Mouse (Mus musculus): ENCODE data around the gene Mcts1. TPM values are rescaled to one million over a fixed set of nuclear protein-coding genes. Genes with fewer than 3 reads are reported as not detected.

The Mcts1 gene
- polyA plus RNA-seq, 1 experiment from 2014 or later: 97.2 TPM

- no peak for DNase-seq (ENCODE audit: low spot score)
- Histone ChIP-seq H3K4me3 (replicated peaks; ENCODE audit: low read depth, low read length) (no peak overlapping the region), H3K27me3 (ENCODE audit: insufficient read depth, low read length) (no peaks in the 10 kb centered on the region), H3K36me3 (ENCODE audit: insufficient read depth, low read length) (no peaks in the 10 kb centered on the region), H3K9me3 (replicated peaks; ENCODE audit: low read length) (no peaks in the 10 kb centered on the region), H3K9ac (ENCODE audit: low read depth, low read length) (no peak overlapping the region), H3K4me1 (replicated peaks; ENCODE audit: insufficient read depth, low read length) (no peaks in the 10 kb centered on the region), H3K4me2 (ENCODE audit: low read length) (no peak overlapping the region), H3K27ac (no peak overlapping the region)
- WGBS: 33% methylated on average over 5 of the region's 7 CpGs
- ATAC-seq (replicated peaks; ENCODE audit: low FRiP score, low read depth): no peak; the same call in 1 of the 2 replicates
- no peak for TF ChIP-seq CTCF (IDR thresholded peaks at IDR 0.05; ENCODE audit: low read depth)
These were observed 50.8 kb downstream of the Mcts1 start for GRCm38 (mm10) chrX:38651167-38651566.

GRCm38 (mm10) chrX:38653181-38653580, 52.8 kb downstream of the Mcts1 start:
- 56% methylated on average over 1 of the region's 1 CpGs for WGBS
- H3K9me3 ChIP-seq (replicated peaks; ENCODE audit: low read length): no peaks in the 10 kb centered on the region
- H3K27ac ChIP-seq: no peak overlapping the region
- no peaks in the 10 kb centered on the region for H3K27me3 ChIP-seq (ENCODE audit: insufficient read depth, low read length)
- H3K4me3 ChIP-seq (replicated peaks; ENCODE audit: low read depth, low read length): no peak overlapping the region
- no peak overlapping the region for H3K9ac ChIP-seq (ENCODE audit: low read depth, low read length)
- DNase-seq (ENCODE audit: low spot score): no peak
- no peak overlapping the region for H3K4me2 ChIP-seq (ENCODE audit: low read length)
- H3K36me3 ChIP-seq (ENCODE audit: insufficient read depth, low read length): no peaks in the 10 kb centered on the region
- TF ChIP-seq CTCF (IDR thresholded peaks at IDR 0.05; ENCODE audit: low read depth): peak; percentile 17; the same call in 1 of the 2 replicates
- H3K4me1 ChIP-seq (replicated peaks; ENCODE audit: insufficient read depth, low read length): no peaks in the 10 kb centered on the region
- no peak for ATAC-seq (replicated peaks; ENCODE audit: low FRiP score, low read depth)

- ATAC-seq (replicated peaks; ENCODE audit: low FRiP score, low read depth) (no peak), DNase-seq (ENCODE audit: low spot score) (no peak)
- Histone ChIP-seq H3K4me2 (ENCODE audit: low read length) (no peak overlapping the region), H3K4me3 (replicated peaks; ENCODE audit: low read depth, low read length) (no peak overlapping the region), H3K9ac (ENCODE audit: low read depth, low read length) (no peak overlapping the region), H3K9me3 (replicated peaks; ENCODE audit: low read length) (no peaks in the 10 kb centered on the region), H3K36me3 (ENCODE audit: insufficient read depth, low read length) (no peaks in the 10 kb centered on the region), H3K27me3 (ENCODE audit: insufficient read depth, low read length) (no peaks in the 10 kb centered on the region), H3K4me1 (replicated peaks; ENCODE audit: insufficient read depth, low read length) (no peaks in the 10 kb centered on the region), H3K27ac (no peak overlapping the region)
- peak; percentile 23; the same call in 1 of the 2 replicates for TF ChIP-seq CTCF (IDR thresholded peaks at IDR 0.05; ENCODE audit: low read depth)
- WGBS: 83% methylated on average over 5 of the region's 5 CpGs
These were observed 54.3 kb downstream of the Mcts1 start for GRCm38 (mm10) chrX:38654681-38655080.

- DNase-seq (ENCODE audit: low spot score) (no peak), ATAC-seq (replicated peaks; ENCODE audit: low FRiP score, low read depth) (no peak)
- no peak overlapping the region for H3K9ac ChIP-seq (ENCODE audit: low read depth, low read length)
- TF ChIP-seq CTCF (IDR thresholded peaks at IDR 0.05; ENCODE audit: low read depth): no peak
- no peak overlapping the region for H3K27ac ChIP-seq
- no peaks in the 10 kb centered on the region for H3K36me3 ChIP-seq (ENCODE audit: insufficient read depth, low read length)
- no peak overlapping the region for H3K4me2 ChIP-seq (ENCODE audit: low read length)
- no peaks in the 10 kb centered on the region for H3K9me3 ChIP-seq (replicated peaks; ENCODE audit: low read length)
- no peak overlapping the region for H3K4me3 ChIP-seq (replicated peaks; ENCODE audit: low read depth, low read length)
- 60% methylated on average over 4 of the region's 4 CpGs for WGBS
- H3K27me3 ChIP-seq (ENCODE audit: insufficient read depth, low read length): no peaks in the 10 kb centered on the region
- no peaks in the 10 kb centered on the region for H3K4me1 ChIP-seq (replicated peaks; ENCODE audit: insufficient read depth, low read length)
These were observed 56.0 kb downstream of the Mcts1 start for GRCm38 (mm10) chrX:38656206-38656883.

Other genes with a start within 250 kb of the Mcts1 start
- 308 and 316 TPM in 2 replicates for gene Lamp2, start 144.1 kb upstream of the Mcts1 start, polyA plus RNA-seq (2015; fragmentation: Nextera tagmentation; extraction: Ambion mirVana)
- gene Cul4b, start 24.4 kb upstream of the Mcts1 start, polyA plus RNA-seq (2015; fragmentation: Nextera tagmentation; extraction: Ambion mirVana): 25.3 and 25.5 TPM in 2 replicates
- 53.7 and 57.0 TPM in 2 replicates for gene C1galt1c1, start 34.5 kb downstream of the Mcts1 start, polyA plus RNA-seq (2015; fragmentation: Nextera tagmentation; extraction: Ambion mirVana)
- not detected in 2 replicates for gene 6030498E09Rik, start 172.1 kb downstream of the Mcts1 start, polyA plus RNA-seq (2015; fragmentation: Nextera tagmentation; extraction: Ambion mirVana)

All from kidney, postnatal 0 days (tissue).